Mouse (Mus musculus): Measurements from ENCODE around the gene Ldlr.
"Not testable (repeated sequence)": the region's sequence is repeated elsewhere in the genome, so short reads cannot be mapped to it uniquely, and the experiment has no call there.

Ldlr gene

GRCm38 (mm10) chr9:21786906-21787305, 63.6 kb downstream of the Ldlr start:
- H3K4me3 ChIP-seq (replicated peaks; ENCODE audit: low read length) = peak overlapping the region; percentile 50
- peaks cover 93% of the 10 kb centered on the region for H3K4me1 ChIP-seq (replicated peaks; ENCODE audit: low read depth, low read length)
- TF ChIP-seq CTCF (conservative IDR thresholded peaks at IDR 0.05; ENCODE audit: low read length) = peak; percentile 79
- TF ChIP-seq POU5F1 (IDR thresholded peaks at IDR 0.05; ENCODE audit: borderline replicate concordance, low read length) = no peak
- H3K36me3 ChIP-seq (ENCODE audit: insufficient read depth, low read length) = peaks cover 92% of the 10 kb centered on the region
- H3K27me3 ChIP-seq (ENCODE audit: insufficient read depth, low read length) = no peaks in the 10 kb centered on the region
- H3K9me3 ChIP-seq (ENCODE audit: low read length) = no peaks in the 10 kb centered on the region

GRCm38 (mm10) chr9:21787654-21788053, 64.4 kb downstream of the Ldlr start:
- peak overlapping the region; percentile 50 for H3K4me3 ChIP-seq (replicated peaks; ENCODE audit: low read length)
- H3K27me3 ChIP-seq (ENCODE audit: insufficient read depth, low read length) = no peaks in the 10 kb centered on the region
- peaks cover 93% of the 10 kb centered on the region for H3K4me1 ChIP-seq (replicated peaks; ENCODE audit: low read depth, low read length)
- no peaks in the 10 kb centered on the region for H3K9me3 ChIP-seq (ENCODE audit: low read length)
- H3K36me3 ChIP-seq (ENCODE audit: insufficient read depth, low read length) = peaks cover 93% of the 10 kb centered on the region
- no peak for TF ChIP-seq CTCF (conservative IDR thresholded peaks at IDR 0.05; ENCODE audit: low read length)
- TF ChIP-seq NANOG (IDR thresholded peaks at IDR 0.05; ENCODE audit: borderline replicate concordance, low read length) = no peak
- no peak for TF ChIP-seq POU5F1 (IDR thresholded peaks at IDR 0.05; ENCODE audit: borderline replicate concordance, low read length)

- Histone ChIP-seq H3K4me3 (replicated peaks; ENCODE audit: low read length) (peak overlapping the region; percentile 50), H3K36me3 (ENCODE audit: insufficient read depth, low read length) (peaks cover 94% of the 10 kb centered on the region), H3K9me3 (ENCODE audit: low read length) (no peaks in the 10 kb centered on the region), H3K27me3 (ENCODE audit: insufficient read depth, low read length) (no peaks in the 10 kb centered on the region), H3K4me1 (replicated peaks; ENCODE audit: low read depth, low read length) (peaks cover 96% of the 10 kb centered on the region)
- no peak for TF ChIP-seq NANOG (IDR thresholded peaks at IDR 0.05; ENCODE audit: borderline replicate concordance, low read length)
- no peak for TF ChIP-seq CTCF (conservative IDR thresholded peaks at IDR 0.05; ENCODE audit: low read length)
- TF ChIP-seq POU5F1 (IDR thresholded peaks at IDR 0.05; ENCODE audit: borderline replicate concordance, low read length) = no peak
These were observed 65.0 kb downstream of the Ldlr start for GRCm38 (mm10) chr9:21788234-21788633.

GRCm38 (mm10) chr9:21791861-21792260, 68.6 kb downstream of the Ldlr start:
- TF ChIP-seq CTCF (conservative IDR thresholded peaks at IDR 0.05; ENCODE audit: low read length) (no peak), POU5F1 (IDR thresholded peaks at IDR 0.05; ENCODE audit: borderline replicate concordance, low read length) (no peak), NANOG (IDR thresholded peaks at IDR 0.05; ENCODE audit: borderline replicate concordance, low read length) (no peak)
- H3K36me3 ChIP-seq (ENCODE audit: insufficient read depth, low read length) = peaks cover 95% of the 10 kb centered on the region
- H3K9me3 ChIP-seq (ENCODE audit: low read length) = no peaks in the 10 kb centered on the region
- H3K4me3 ChIP-seq (replicated peaks; ENCODE audit: low read length) = 0 out of 2 replicates have a peak overlapping the region, but pooled peaks have one; percentile 29
- H3K4me1 ChIP-seq (replicated peaks; ENCODE audit: low read depth, low read length) = peaks cover 96% of the 10 kb centered on the region
- H3K27me3 ChIP-seq (ENCODE audit: insufficient read depth, low read length) = no peaks in the 10 kb centered on the region

GRCm38 (mm10) chr9:21792644-21793043, 69.4 kb downstream of the Ldlr start:
- peak overlapping the region; percentile 39; the same call in 1 of the 2 replicates for H3K4me3 ChIP-seq (replicated peaks; ENCODE audit: low read length)
- TF ChIP-seq POU5F1 (IDR thresholded peaks at IDR 0.05; ENCODE audit: borderline replicate concordance, low read length) = no peak
- no peak for TF ChIP-seq NANOG (IDR thresholded peaks at IDR 0.05; ENCODE audit: borderline replicate concordance, low read length)
- no peak for TF ChIP-seq CTCF (conservative IDR thresholded peaks at IDR 0.05; ENCODE audit: low read length)
- peaks cover 97% of the 10 kb centered on the region for H3K4me1 ChIP-seq (replicated peaks; ENCODE audit: low read depth, low read length)
- H3K36me3 ChIP-seq (ENCODE audit: insufficient read depth, low read length) = peaks cover 98% of the 10 kb centered on the region
- H3K27me3 ChIP-seq (ENCODE audit: insufficient read depth, low read length) = no peaks in the 10 kb centered on the region
- no peaks in the 10 kb centered on the region for H3K9me3 ChIP-seq (ENCODE audit: low read length)

- Histone ChIP-seq H3K4me1 (replicated peaks; ENCODE audit: low read depth, low read length) (peaks cover 88% of the 10 kb centered on the region), H3K36me3 (ENCODE audit: insufficient read depth, low read length) (peaks cover 89% of the 10 kb centered on the region)
- H3K27me3 ChIP-seq (ENCODE audit: insufficient read depth, low read length); H3K4me3 ChIP-seq (replicated peaks; ENCODE audit: low read length); H3K9me3 ChIP-seq (ENCODE audit: low read length): not testable (repeated sequence)
These were observed 70.2 kb downstream of the Ldlr start for GRCm38 (mm10) chr9:21793507-21793906.

GRCm38 (mm10) chr9:21794344-21794834, 71.1 kb downstream of the Ldlr start:
- Histone ChIP-seq H3K4me1 (replicated peaks; ENCODE audit: low read depth, low read length) (peaks cover 87% of the 10 kb centered on the region), H3K27me3 (ENCODE audit: insufficient read depth, low read length) (no peaks in the 10 kb centered on the region), H3K36me3 (ENCODE audit: insufficient read depth, low read length) (peaks cover 82% of the 10 kb centered on the region), H3K4me3 (replicated peaks; ENCODE audit: low read length) (peak overlapping the region; percentile 97), H3K9me3 (ENCODE audit: low read length) (no peaks in the 10 kb centered on the region)
- TF ChIP-seq NANOG (IDR thresholded peaks at IDR 0.05; ENCODE audit: borderline replicate concordance, low read length) (no peak), CTCF (conservative IDR thresholded peaks at IDR 0.05; ENCODE audit: low read length) (no peak), POU5F1 (IDR thresholded peaks at IDR 0.05; ENCODE audit: borderline replicate concordance, low read length) (no peak)

- Histone ChIP-seq H3K9me3 (ENCODE audit: low read length) (no peaks in the 10 kb centered on the region), H3K36me3 (ENCODE audit: insufficient read depth, low read length) (peaks cover 82% of the 10 kb centered on the region), H3K27me3 (ENCODE audit: insufficient read depth, low read length) (no peaks in the 10 kb centered on the region), H3K4me1 (replicated peaks; ENCODE audit: low read depth, low read length) (peaks cover 87% of the 10 kb centered on the region), H3K4me3 (replicated peaks; ENCODE audit: low read length) (peak overlapping the region; percentile 97)
- no peak for TF ChIP-seq CTCF (conservative IDR thresholded peaks at IDR 0.05; ENCODE audit: low read length)
- TF ChIP-seq NANOG (IDR thresholded peaks at IDR 0.05; ENCODE audit: borderline replicate concordance, low read length) = no peak
- no peak for TF ChIP-seq POU5F1 (IDR thresholded peaks at IDR 0.05; ENCODE audit: borderline replicate concordance, low read length)
These were observed 71.6 kb downstream of the Ldlr start for GRCm38 (mm10) chr9:21794925-21795324.

- peak overlapping the region; percentile 97 for H3K4me3 ChIP-seq (replicated peaks; ENCODE audit: low read length)
- no peaks in the 10 kb centered on the region for H3K27me3 ChIP-seq (ENCODE audit: insufficient read depth, low read length)
- peaks cover 87% of the 10 kb centered on the region for H3K4me1 ChIP-seq (replicated peaks; ENCODE audit: low read depth, low read length)
- H3K36me3 ChIP-seq (ENCODE audit: insufficient read depth, low read length) = peaks cover 82% of the 10 kb centered on the region
- TF ChIP-seq NANOG (IDR thresholded peaks at IDR 0.05; ENCODE audit: borderline replicate concordance, low read length) (no peak), CTCF (conservative IDR thresholded peaks at IDR 0.05; ENCODE audit: low read length) (no peak), POU5F1 (IDR thresholded peaks at IDR 0.05; ENCODE audit: borderline replicate concordance, low read length) (no peak)
- H3K9me3 ChIP-seq (ENCODE audit: low read length) = no peaks in the 10 kb centered on the region
These were observed 72.3 kb downstream of the Ldlr start for GRCm38 (mm10) chr9:21795579-21795978.

Data from E14TG2a.4 (cell line).